Mouse (Mus musculus): Measurements from ENCODE around the gene Lpp. TPM values are rescaled to one million over a fixed set of nuclear protein-coding genes. Genes with fewer than 3 reads are reported as not detected.

Gene Lpp
- polyA plus RNA-seq, 1 experiment from 2014 or later = 4.8 TPM

DNA sequence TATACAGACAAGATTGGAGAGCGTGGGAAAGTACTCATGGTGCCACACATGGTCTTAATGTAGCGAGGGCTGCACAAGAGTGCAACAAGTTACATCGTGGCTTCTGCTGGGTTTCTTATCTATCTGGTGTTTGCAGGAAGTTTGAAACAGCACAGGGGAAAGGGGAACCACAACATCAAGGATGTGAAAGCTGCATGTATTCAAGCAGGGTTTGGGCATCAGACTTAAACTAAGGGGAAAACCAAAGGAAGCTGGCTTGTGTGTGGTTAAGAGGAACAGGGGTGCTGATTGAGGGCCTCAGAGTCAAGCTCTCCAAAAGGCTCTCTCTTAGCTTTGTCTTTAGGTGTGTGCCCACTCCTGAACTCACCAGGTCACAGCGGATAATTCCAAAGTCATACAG is 433.1 kb downstream of the Lpp start:
- no peak overlapping the region for H3K27ac ChIP-seq (ENCODE audit: low read depth, low read length)
- H3K4me2 ChIP-seq (ENCODE audit: low read length) = no peak overlapping the region
- WGBS = 97% methylated on average over 4 of the region's 4 CpGs
- H3K4me3 ChIP-seq (ENCODE audit: low read depth, low read length) = no peak overlapping the region
- DNase-seq (ENCODE audit: low spot score) = no peak
- no peaks in the 10 kb centered on the region for H3K9me3 ChIP-seq (replicated peaks; ENCODE audit: control insufficient read depth, low read length)
- no peaks in the 10 kb centered on the region for H3K36me3 ChIP-seq (ENCODE audit: control insufficient read depth, insufficient read depth, low read length)
- H3K27me3 ChIP-seq (replicated peaks; ENCODE audit: control insufficient read depth, insufficient read depth, low read length) = no peaks in the 10 kb centered on the region
- no peaks in the 10 kb centered on the region for H3K4me1 ChIP-seq (ENCODE audit: control insufficient read depth, insufficient read depth, low read length)
- H3K9ac ChIP-seq (ENCODE audit: low read length) = no peak overlapping the region
- ATAC-seq = no peak

DNA sequence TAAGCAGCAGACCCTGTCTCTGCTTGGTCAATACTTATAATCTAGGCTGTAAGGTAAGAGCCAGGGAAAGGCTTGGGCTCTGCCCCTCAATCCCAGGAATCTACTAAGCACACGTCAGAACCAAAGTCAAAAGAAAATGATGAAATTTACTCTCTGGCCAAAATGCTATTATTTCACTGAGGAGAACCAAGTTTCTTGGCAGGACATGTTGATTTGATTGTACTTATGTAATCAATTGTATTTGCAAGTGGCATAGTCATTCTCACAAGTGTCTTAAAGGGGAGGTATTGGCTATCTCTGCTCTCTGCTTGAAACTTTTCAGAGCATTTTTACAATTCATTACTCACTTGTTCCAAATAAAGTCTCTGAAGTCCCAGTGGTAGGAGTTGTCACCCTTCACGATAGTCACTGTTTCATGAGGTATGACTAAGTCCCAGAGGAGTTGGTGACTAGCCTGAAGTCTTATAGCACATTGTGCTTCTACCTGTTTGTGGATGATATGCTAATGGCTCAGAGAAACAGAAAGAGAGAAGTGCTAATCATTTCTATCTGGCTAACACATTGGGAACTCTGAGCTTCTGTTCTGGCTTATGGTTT is 435.0 kb downstream of the Lpp start:
- H3K36me3 ChIP-seq (ENCODE audit: control insufficient read depth, insufficient read depth, low read length) = no peaks in the 10 kb centered on the region
- no peak overlapping the region for H3K4me2 ChIP-seq (ENCODE audit: low read length)
- WGBS = 86% methylated on average over 2 of the region's 2 CpGs
- ATAC-seq (no peak), DNase-seq (ENCODE audit: low spot score) (no peak)
- no peak overlapping the region for H3K4me3 ChIP-seq (ENCODE audit: low read depth, low read length)
- no peaks in the 10 kb centered on the region for H3K27me3 ChIP-seq (replicated peaks; ENCODE audit: control insufficient read depth, insufficient read depth, low read length)
- no peaks in the 10 kb centered on the region for H3K9me3 ChIP-seq (replicated peaks; ENCODE audit: control insufficient read depth, low read length)
- no peaks in the 10 kb centered on the region for H3K4me1 ChIP-seq (ENCODE audit: control insufficient read depth, insufficient read depth, low read length)
- H3K9ac ChIP-seq (ENCODE audit: low read length) = no peak overlapping the region
- H3K27ac ChIP-seq (ENCODE audit: low read depth, low read length) = no peak overlapping the region

DNA sequence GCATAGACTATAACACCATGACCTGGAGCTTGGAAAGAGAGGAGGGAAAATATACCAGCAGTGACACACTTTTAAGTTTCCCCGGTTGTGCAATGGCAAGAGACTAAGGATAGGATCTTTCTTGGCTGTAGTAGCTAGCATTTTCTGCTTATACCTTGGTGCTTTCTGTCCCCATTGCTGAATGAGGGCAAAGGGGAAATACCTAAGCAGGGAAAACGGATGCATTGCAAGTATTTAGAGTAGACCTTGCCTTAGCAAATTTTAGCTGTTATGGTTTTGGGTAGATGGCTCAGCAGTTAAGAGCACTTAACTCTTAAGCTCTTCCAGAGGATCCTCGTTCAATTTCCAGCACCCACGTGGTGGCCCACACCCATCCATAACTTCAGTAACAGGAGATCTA is 436.6 kb downstream of the Lpp start:
- Histone ChIP-seq H3K4me2 (ENCODE audit: low read length) (no peak overlapping the region), H3K36me3 (ENCODE audit: control insufficient read depth, insufficient read depth, low read length) (no peaks in the 10 kb centered on the region), H3K9me3 (replicated peaks; ENCODE audit: control insufficient read depth, low read length) (no peaks in the 10 kb centered on the region), H3K27ac (ENCODE audit: low read depth, low read length) (no peak overlapping the region), H3K27me3 (replicated peaks; ENCODE audit: control insufficient read depth, insufficient read depth, low read length) (no peaks in the 10 kb centered on the region), H3K4me1 (ENCODE audit: control insufficient read depth, insufficient read depth, low read length) (no peaks in the 10 kb centered on the region), H3K9ac (ENCODE audit: low read length) (no peak overlapping the region), H3K4me3 (ENCODE audit: low read depth, low read length) (no peak overlapping the region)
- 90% methylated on average over 4 of the region's 4 CpGs for WGBS
- no peak for DNase-seq (ENCODE audit: low spot score)
- no peak for ATAC-seq

DNA sequence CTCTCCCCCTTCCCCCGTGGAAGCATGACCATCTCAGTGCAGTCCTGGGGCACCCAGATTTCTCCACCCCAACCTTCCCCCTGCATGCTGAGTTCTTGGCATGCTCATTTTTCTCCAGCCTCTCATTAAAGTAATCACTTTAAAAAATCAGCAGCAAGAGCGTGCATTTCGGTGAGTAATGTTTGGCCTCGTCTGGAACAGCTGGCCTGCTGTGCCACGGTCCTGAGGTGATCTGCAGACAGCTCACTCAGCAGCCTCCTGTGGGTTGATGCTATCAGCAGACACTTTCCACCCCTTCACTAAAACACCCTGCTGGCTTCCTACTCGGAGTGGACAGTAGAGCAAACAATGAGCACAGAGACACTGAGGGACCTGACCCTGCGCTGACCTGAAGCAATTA is 437.6 kb downstream of the Lpp start:
- ATAC-seq = no peak
- WGBS = 66% methylated on average over 7 of the region's 7 CpGs

DNA sequence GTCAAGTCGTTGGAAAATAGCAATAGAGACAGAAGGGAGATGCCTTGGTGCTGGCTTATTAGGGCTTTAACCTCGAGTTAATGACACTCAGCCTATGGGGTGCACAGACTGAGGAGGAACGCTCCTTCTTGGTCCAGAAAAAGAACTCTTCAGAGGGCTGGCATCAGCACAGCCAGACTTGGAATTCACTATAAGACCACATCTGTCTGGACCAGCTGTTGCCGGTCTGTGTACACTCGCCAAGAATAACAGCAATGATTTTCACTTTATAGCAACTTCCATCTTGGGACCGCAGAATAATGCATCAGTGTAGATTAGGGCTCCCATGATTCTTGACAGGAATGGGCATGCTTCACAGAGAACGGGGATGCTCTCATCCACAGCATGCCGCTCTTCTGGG is 439.9 kb downstream of the Lpp start:
- ATAC-seq = no peak
- WGBS = 86% methylated on average over 8 of the region's 8 CpGs
- H3K9me3 ChIP-seq (replicated peaks; ENCODE audit: control insufficient read depth, low read length) = no peaks in the 10 kb centered on the region
- no peak overlapping the region for H3K4me2 ChIP-seq (ENCODE audit: low read length)
- no peak overlapping the region for H3K9ac ChIP-seq (ENCODE audit: low read length)
- no peak for DNase-seq (ENCODE audit: low spot score)
- no peaks in the 10 kb centered on the region for H3K36me3 ChIP-seq (ENCODE audit: control insufficient read depth, insufficient read depth, low read length)
- no peaks in the 10 kb centered on the region for H3K27me3 ChIP-seq (replicated peaks; ENCODE audit: control insufficient read depth, insufficient read depth, low read length)
- H3K27ac ChIP-seq (ENCODE audit: low read depth, low read length) = no peak overlapping the region
- no peaks in the 10 kb centered on the region for H3K4me1 ChIP-seq (ENCODE audit: control insufficient read depth, insufficient read depth, low read length)
- no peak overlapping the region for H3K4me3 ChIP-seq (ENCODE audit: low read depth, low read length)

More for the DNA sequence above, 437.6 kb downstream of the Lpp start:
- H3K36me3 ChIP-seq (ENCODE audit: control insufficient read depth, insufficient read depth, low read length) = no peaks in the 10 kb centered on the region
- no peak overlapping the region for H3K27ac ChIP-seq (ENCODE audit: low read depth, low read length)
- H3K27me3 ChIP-seq (replicated peaks; ENCODE audit: control insufficient read depth, insufficient read depth, low read length) = no peaks in the 10 kb centered on the region
- H3K4me2 ChIP-seq (ENCODE audit: low read length) = no peak overlapping the region
- H3K9ac ChIP-seq (ENCODE audit: low read length) = no peak overlapping the region
- H3K4me3 ChIP-seq (ENCODE audit: low read depth, low read length) = no peak overlapping the region
- no peak for DNase-seq (ENCODE audit: low spot score)
- H3K4me1 ChIP-seq (ENCODE audit: control insufficient read depth, insufficient read depth, low read length) = no peaks in the 10 kb centered on the region
- H3K9me3 ChIP-seq (replicated peaks; ENCODE audit: control insufficient read depth, low read length) = no peaks in the 10 kb centered on the region

DNA sequence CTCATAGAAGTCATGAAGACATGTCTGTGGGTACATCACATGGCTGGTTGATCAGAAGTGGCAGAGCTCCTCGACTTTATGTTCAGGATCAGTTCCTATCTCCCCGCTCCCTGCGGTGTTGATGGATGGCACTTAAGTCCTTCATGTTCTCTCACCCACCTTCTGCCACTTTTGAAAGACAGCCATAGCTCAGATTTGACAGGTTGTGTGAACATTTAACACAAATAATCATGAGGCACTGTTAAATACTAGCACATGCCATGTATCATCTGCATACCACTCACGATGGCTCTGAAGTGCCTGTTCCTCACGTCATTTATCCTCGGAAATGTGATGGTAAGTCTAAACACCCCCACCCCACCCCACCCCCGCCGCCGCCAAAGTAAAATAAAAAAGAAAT is 441.2 kb downstream of the Lpp start:
- WGBS = 85% methylated on average over 9 of the region's 9 CpGs
- Histone ChIP-seq H3K27ac (ENCODE audit: low read depth, low read length) (no peak overlapping the region), H3K9me3 (replicated peaks; ENCODE audit: control insufficient read depth, low read length) (no peaks in the 10 kb centered on the region), H3K27me3 (replicated peaks; ENCODE audit: control insufficient read depth, insufficient read depth, low read length) (no peaks in the 10 kb centered on the region), H3K36me3 (ENCODE audit: control insufficient read depth, insufficient read depth, low read length) (no peaks in the 10 kb centered on the region), H3K4me2 (ENCODE audit: low read length) (no peak overlapping the region), H3K4me1 (ENCODE audit: control insufficient read depth, insufficient read depth, low read length) (no peaks in the 10 kb centered on the region), H3K4me3 (ENCODE audit: low read depth, low read length) (no peak overlapping the region), H3K9ac (ENCODE audit: low read length) (no peak overlapping the region)
- DNase-seq (ENCODE audit: low spot score) (peak; percentile 27), ATAC-seq (no peak)

DNA sequence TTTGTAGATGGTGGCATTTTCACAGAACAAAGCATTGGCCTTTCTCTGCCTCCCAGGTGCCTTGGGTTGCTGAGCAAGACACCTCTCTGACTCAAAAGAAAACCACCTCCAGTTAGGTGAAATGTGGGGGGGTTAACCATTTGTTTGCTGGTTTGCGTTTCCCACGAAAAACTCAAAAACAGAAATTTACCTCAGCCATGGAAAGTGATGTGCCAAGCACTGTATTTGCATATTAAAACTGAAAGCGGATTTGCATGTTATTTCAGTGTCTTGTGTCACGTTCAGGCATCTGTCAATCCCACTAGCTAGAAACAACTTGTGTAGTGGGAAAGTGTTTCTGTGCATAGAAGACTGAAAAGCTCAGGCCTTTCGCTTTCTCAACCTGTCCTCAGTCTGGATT is 443.2 kb downstream of the Lpp start:
- Histone ChIP-seq H3K27ac (ENCODE audit: low read depth, low read length) (no peak overlapping the region), H3K4me2 (ENCODE audit: low read length) (no peak overlapping the region), H3K9me3 (replicated peaks; ENCODE audit: control insufficient read depth, low read length) (no peaks in the 10 kb centered on the region), H3K4me3 (ENCODE audit: low read depth, low read length) (no peak overlapping the region), H3K4me1 (ENCODE audit: control insufficient read depth, insufficient read depth, low read length) (no peaks in the 10 kb centered on the region), H3K9ac (ENCODE audit: low read length) (no peak overlapping the region), H3K36me3 (ENCODE audit: control insufficient read depth, insufficient read depth, low read length) (no peaks in the 10 kb centered on the region), H3K27me3 (replicated peaks; ENCODE audit: control insufficient read depth, insufficient read depth, low read length) (no peaks in the 10 kb centered on the region)
- ATAC-seq (no peak), DNase-seq (ENCODE audit: low spot score) (peak; percentile 5)
- WGBS = 77% methylated on average over 5 of the region's 5 CpGs

DNA sequence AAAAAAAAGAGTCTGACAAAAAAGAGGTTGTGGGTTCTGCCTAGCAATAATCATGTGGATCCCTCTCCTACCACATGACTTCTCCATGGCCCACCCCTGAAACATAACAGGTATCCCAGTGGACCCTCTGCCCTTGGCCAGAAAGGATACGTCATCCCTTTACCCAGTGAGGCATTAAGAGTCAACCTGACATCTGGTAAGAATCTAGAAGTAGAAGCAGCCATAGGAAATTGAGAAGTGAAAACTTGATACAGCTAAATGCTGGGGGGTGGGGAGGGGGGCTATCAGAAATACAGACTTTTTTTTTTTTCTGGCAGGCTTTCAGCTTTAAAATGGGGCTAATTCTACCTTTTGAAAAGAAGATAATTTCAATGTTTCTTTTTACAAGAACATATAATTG is 445.7 kb downstream of the Lpp start:
- H3K27me3 ChIP-seq (replicated peaks; ENCODE audit: control insufficient read depth, insufficient read depth, low read length) = no peaks in the 10 kb centered on the region
- H3K4me1 ChIP-seq (ENCODE audit: control insufficient read depth, insufficient read depth, low read length) = no peaks in the 10 kb centered on the region
- 90% methylated on average over 1 of the region's 1 CpGs for WGBS
- DNase-seq (ENCODE audit: low spot score) = no peak
- ATAC-seq = no peak
- no peaks in the 10 kb centered on the region for H3K9me3 ChIP-seq (replicated peaks; ENCODE audit: control insufficient read depth, low read length)
- no peak overlapping the region for H3K27ac ChIP-seq (ENCODE audit: low read depth, low read length)
- no peak overlapping the region for H3K4me3 ChIP-seq (ENCODE audit: low read depth, low read length)
- H3K36me3 ChIP-seq (ENCODE audit: control insufficient read depth, insufficient read depth, low read length) = no peaks in the 10 kb centered on the region
- H3K4me2 ChIP-seq (ENCODE audit: low read length) = no peak overlapping the region
- no peak overlapping the region for H3K9ac ChIP-seq (ENCODE audit: low read length)

DNA sequence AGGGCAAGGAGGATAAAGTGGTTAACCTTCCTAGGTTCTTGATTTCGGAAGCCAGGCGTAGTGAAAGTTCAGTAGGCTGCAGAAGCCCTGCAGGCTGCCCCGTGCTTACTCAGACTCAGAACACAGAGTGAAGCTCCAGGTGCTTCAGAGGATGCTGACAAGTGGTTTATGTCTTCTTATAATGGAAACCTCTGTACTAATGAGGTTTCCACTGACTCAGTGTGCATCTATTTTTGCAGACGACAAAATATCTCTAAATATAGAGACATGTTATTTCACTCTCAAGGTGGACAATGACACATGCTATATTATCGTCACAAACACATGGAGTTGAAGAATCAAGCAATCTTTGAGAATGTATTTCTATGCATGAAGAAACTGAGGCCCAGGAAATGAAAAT is 446.8 kb downstream of the Lpp start:
- Histone ChIP-seq H3K9ac (ENCODE audit: low read length) (no peak overlapping the region), H3K9me3 (replicated peaks; ENCODE audit: control insufficient read depth, low read length) (no peaks in the 10 kb centered on the region), H3K36me3 (ENCODE audit: control insufficient read depth, insufficient read depth, low read length) (no peaks in the 10 kb centered on the region), H3K27me3 (replicated peaks; ENCODE audit: control insufficient read depth, insufficient read depth, low read length) (no peaks in the 10 kb centered on the region), H3K4me1 (ENCODE audit: control insufficient read depth, insufficient read depth, low read length) (no peaks in the 10 kb centered on the region), H3K4me3 (ENCODE audit: low read depth, low read length) (no peak overlapping the region), H3K4me2 (ENCODE audit: low read length) (no peak overlapping the region), H3K27ac (ENCODE audit: low read depth, low read length) (no peak overlapping the region)
- WGBS = 89% methylated on average over 5 of the region's 5 CpGs
- ATAC-seq (no peak), DNase-seq (ENCODE audit: low spot score) (no peak)
